Mouse (Mus musculus): ENCODE data around the gene Tmem201.
A peak's percentile ranks its signal among the peaks of the same experiment; 100 is the strongest.

Gene Tmem201

GRCm38 (mm10) chr4:149688861-149689260 is 49.0 kb downstream of the Tmem201 start:
- no peak for DNase-seq (ENCODE audit: extremely low read depth, insufficient read length, low spot score)

GRCm38 (mm10) chr4:149684841-149685623 is 52.8 kb downstream of the Tmem201 start:
- no peak for DNase-seq (ENCODE audit: extremely low read depth, insufficient read length, low spot score)

GRCm38 (mm10) chr4:149683875-149684274 is 54.0 kb downstream of the Tmem201 start:
- no peak for DNase-seq (ENCODE audit: extremely low read depth, insufficient read length, low spot score)

- no peak for DNase-seq (ENCODE audit: extremely low read depth, insufficient read length, low spot score)
These were observed 58.6 kb downstream of the Tmem201 start for GRCm38 (mm10) chr4:149679056-149679770.

- no peak for DNase-seq (ENCODE audit: extremely low read depth, insufficient read length, low spot score)
These were observed 59.8 kb downstream of the Tmem201 start for GRCm38 (mm10) chr4:149678006-149678405.

- DNase-seq (ENCODE audit: extremely low read depth, insufficient read length, low spot score), result peak; percentile 87
These were observed 62.2 kb downstream of the Tmem201 start for GRCm38 (mm10) chr4:149675378-149676261.

GRCm38 (mm10) chr4:149674814-149675377 is 62.9 kb downstream of the Tmem201 start:
- DNase-seq (ENCODE audit: extremely low read depth, insufficient read length, low spot score), result no peak

GRCm38 (mm10) chr4:149672747-149673146 is 65.1 kb downstream of the Tmem201 start:
- DNase-seq (ENCODE audit: extremely low read depth, insufficient read length, low spot score), result no peak

GRCm38 (mm10) chr4:149671175-149671574 is 66.7 kb downstream of the Tmem201 start:
- DNase-seq (ENCODE audit: extremely low read depth, insufficient read length, low spot score), result no peak

GRCm38 (mm10) chr4:149665692-149666090 is 72.2 kb downstream of the Tmem201 start:
- no peak for DNase-seq (ENCODE audit: extremely low read depth, insufficient read length, low spot score)

All from 3134 (cell line).